Mouse (Mus musculus) heart, embryonic 16.5 days (tissue): ENCODE measurements at regions not wholly inside any gene's neighbourhood (a gene's known extent, or its start where the extent isn't known, plus 50 kb on each side); places are given as distances from the start of the nearest gene placed in this dataset.

Experiments used
- ATAC-seq: fragments of 200-750 bp; cut with Nextera tagmentation; replicated peaks from 2 replicates; pipeline ENCODE4 v1.8.0; 2017; ENCODE audit warnings: moderate number of reproducible peaks; ENCODE audit not compliant: insufficient read depth, low FRiP score; ENCODE audit errors: extremely low read depth
- H3K27ac ChIP-seq: fragments of 300-500 bp; sonication (generic); 2 replicates; pipeline ENCODE4 v1.5.1; 2014; ENCODE audit warnings: mild to moderate bottlenecking, low read length, control low read depth, moderate library complexity
- H3K27me3 ChIP-seq: fragments of 300-500 bp; sonication (generic); 2 replicates; pipeline ENCODE4 v1.6.1; 2014; ENCODE audit warnings: low read length, mixed read lengths; ENCODE audit not compliant: control insufficient read depth, insufficient read depth
- H3K36me3 ChIP-seq: fragments of 300-500 bp; sonication (generic); 2 replicates; pipeline ENCODE4 v1.6.1; 2014; ENCODE audit not compliant: control insufficient read depth, insufficient read depth
- H3K4me1 ChIP-seq: fragments of 300-500 bp; sonication (generic); 2 replicates; pipeline ENCODE4 v1.6.1; 2014; ENCODE audit warnings: low read length, mixed read lengths; ENCODE audit not compliant: control insufficient read depth, insufficient read depth
- H3K4me2 ChIP-seq: fragments of 300-500 bp; sonication (generic); 2 replicates; pipeline ENCODE4 v1.6.1; 2014; ENCODE audit warnings: low read depth, mild to moderate bottlenecking, control low read depth, low read length
- H3K4me3 ChIP-seq: fragments of 300-500 bp; sonication (generic); 2 replicates; pipeline ENCODE4 v1.5.1; 2014; ENCODE audit warnings: mild to moderate bottlenecking, control low read depth, low read length
- H3K9ac ChIP-seq: fragments of 300-500 bp; sonication (generic); 2 replicates; pipeline ENCODE4 v1.6.1; 2014; ENCODE audit warnings: low read length, control low read depth
- H3K9me3 ChIP-seq: fragments of 300-500 bp; sonication (generic); replicated peaks from 2 replicates; pipeline ENCODE4 v1.6.1; 2016; ENCODE audit warnings: low read length; ENCODE audit not compliant: control insufficient read depth
- WGBS: fragments of 180-500 bp; shearing (Covaris S2); extraction: QIAGEN DNeasy Blood & Tissue Kit; methylation state at CpG from one replicate; pipeline ENCODE4 v1.1.7; 2014; 5-methylcytosine and 5-hydroxymethylcytosine counted together

- H3K36me3 ChIP-seq: no peaks in the 10 kb centered on the region
- H3K4me2 ChIP-seq: no peak overlapping the region
- H3K4me3 ChIP-seq: no peak overlapping the region
- no peak overlapping the region for H3K9ac ChIP-seq
- no peak for ATAC-seq
- H3K4me1 ChIP-seq: peaks cover 8% of the 10 kb centered on the region
- H3K27me3 ChIP-seq: no peaks in the 10 kb centered on the region
- 70% methylated on average over 14 of the region's 14 CpGs for WGBS
- no peak overlapping the region for H3K27ac ChIP-seq
- no peaks in the 10 kb centered on the region for H3K9me3 ChIP-seq
Observed at GRCm38 (mm10) chr13:92990316-92991206, 146.0 kb downstream of the Mtx3 start.
